Mouse (Mus musculus) heart, adult 2 months (tissue): ENCODE data around the gene Ccnb1ip1. TPM values are rescaled to one million over a fixed set of nuclear protein-coding genes. Genes with fewer than 3 reads are reported as not detected.
A peak's percentile ranks its signal among the peaks of the same experiment; 100 is the strongest.

ENCODE experiments used
- DNase-seq, 2 experiments: peaks; one replicate each; pipeline ENCODE4 v3.0.0; 2021
- H3K27ac ChIP-seq: fragments of 200-600 bp; 2 replicates; pipeline ENCODE4 v1.8.1; 2022
- H3K27me3 ChIP-seq: fragments of 200-500 bp; 2 replicates; pipeline ENCODE4 v1.6.1; 2012; ENCODE audit warnings: mild to moderate bottlenecking, low read length, inconsistent platforms, mixed read lengths; ENCODE audit not compliant: control insufficient read depth, insufficient read depth
- H3K36me3 ChIP-seq: fragments of 200-500 bp; 2 replicates; pipeline ENCODE4 v1.6.1; 2012; ENCODE audit warnings: low read length, inconsistent platforms; ENCODE audit not compliant: control insufficient read depth, insufficient read depth
- H3K4me1 ChIP-seq: fragments of 200-500 bp; 2 replicates; pipeline ENCODE4 v1.6.1; 2011; ENCODE audit warnings: low read length; ENCODE audit not compliant: control insufficient read depth, insufficient read depth
- H3K4me3 ChIP-seq: fragments of 200-600 bp; 2 replicates; pipeline ENCODE4 v1.8.1; 2022
- H3K79me2 ChIP-seq: fragments of 200-500 bp; replicated peaks from 2 replicates; pipeline ENCODE4 v1.6.1; 2012; ENCODE audit warnings: mild to moderate bottlenecking, inconsistent platforms, low read length, moderate library complexity, mixed read lengths; ENCODE audit not compliant: control insufficient read depth, insufficient read depth
- H3K9ac ChIP-seq: fragments of 200-500 bp; 2 replicates; pipeline ENCODE4 v1.6.1; 2012; ENCODE audit warnings: low read depth, mild to moderate bottlenecking, control low read depth, inconsistent platforms, low read length, mixed read lengths
- CTCF ChIP-seq: fragments of 200-600 bp; IDR thresholded peaks from 2 replicates; pipeline ENCODE4 v1.8.1; 2022; ENCODE audit warnings: antibody characterized with exemption, mild to moderate bottlenecking, moderate library complexity
- EP300 ChIP-seq: fragments of 200-500 bp; IDR thresholded peaks from 2 replicates; pipeline ENCODE4 v1.6.1; 2011; ENCODE audit warnings: low read depth, low read length, control low read depth; ENCODE audit not compliant: insufficient read depth
- POLR2A ChIP-seq: fragments of 200-500 bp; IDR thresholded peaks from 2 replicates; pipeline ENCODE4 v1.6.1; 2011; ENCODE audit warnings: mild to moderate bottlenecking, low read depth, low read length, control low read depth; ENCODE audit not compliant: insufficient read depth
- WGBS: fragments of 180-500 bp; shearing (Covaris S2); methylation state at CpG from one replicate; pipeline ENCODE4 v1.1.7; 2018; 5-methylcytosine and 5-hydroxymethylcytosine counted together
- intact Hi-C: fragments of 180-260 bp; cut with DNase I; formaldehyde crosslinking; loops from one replicate; pipeline ENCODE4 v1.15.1; 2025
- polyA plus RNA-seq: library from polyadenylated mRNA; depleted of rRNA; stranded (reverse); fragments of >200 nt; gene quantifications from 2 replicates; pipeline ENCODE4 v1.2.3, GENCODE M21; 2012
- total RNA-seq, 2 experiments: library from RNA; stranded (reverse); gene quantifications; 2 replicates each; pipeline ENCODE4 v1.2.3; 2021

Gene Ccnb1ip1
- total and polyA plus RNA-seq, 3 experiments, result not detected

- TF ChIP-seq EP300 (no peak), POLR2A (no peak), CTCF (no peak)
- Histone ChIP-seq H3K9ac (no peak overlapping the region), H3K4me1 (no peaks in the 10 kb centered on the region), H3K4me3 (no peak overlapping the region), H3K27me3 (no peaks in the 10 kb centered on the region), H3K79me2 (no peaks in the 10 kb centered on the region), H3K27ac (no peak overlapping the region), H3K36me3 (no peaks in the 10 kb centered on the region)
- no peak for DNase-seq
- intact Hi-C loops, result no loop called here
- 91% methylated on average over 24 of the region's 24 CpGs for WGBS
Measured at GRCm38 (mm10) chr14:50795261-50795935, 12.1 kb downstream of the Ccnb1ip1 start.

- TF ChIP-seq CTCF (peak; percentile 47), POLR2A (no peak), EP300 (no peak)
- H3K9ac ChIP-seq, result no peak overlapping the region
- no peaks in the 10 kb centered on the region for H3K27me3 ChIP-seq
- no peak for DNase-seq
- no peak overlapping the region for H3K4me3 ChIP-seq
- peaks cover 6% of the 10 kb centered on the region for H3K36me3 ChIP-seq
- WGBS, result 9% methylated on average over 2 of the region's 2 CpGs
- no peaks in the 10 kb centered on the region for H3K79me2 ChIP-seq
- H3K4me1 ChIP-seq, result peaks cover 3% of the 10 kb centered on the region
- intact Hi-C loops, result no loop called here
- H3K27ac ChIP-seq, result no peak overlapping the region
Measured at GRCm38 (mm10) chr14:50788157-50788556, 19.4 kb downstream of the Ccnb1ip1 start.

GRCm38 (mm10) chr14:50785251-50785637 is 22.3 kb downstream of the Ccnb1ip1 start, which contains the start of gene Ttc5:
TSS of gene Ttc5 (minus strand) at chr14:50785519.
- intact Hi-C loops, result loop anchor here (1.0 kb wide), 1 partner anchor 22 kb away; the partner anchor contains the start of genes Ccnb1ip1 and Parp2

GRCm38 (mm10) chr14:50784391-50785250 is 22.9 kb downstream of the Ccnb1ip1 start:
- H3K27ac ChIP-seq, result peak overlapping the region; percentile 84
- TF ChIP-seq POLR2A (no peak), EP300 (no peak), CTCF (no peak)
- WGBS, result 12% methylated on average over 16 of the region's 16 CpGs
- H3K4me3 ChIP-seq, result peak overlapping the region; percentile 74
- H3K4me1 ChIP-seq, result peaks cover 3% of the 10 kb centered on the region
- H3K36me3 ChIP-seq, result peaks cover 6% of the 10 kb centered on the region
- H3K27me3 ChIP-seq, result no peaks in the 10 kb centered on the region
- peaks cover 6% of the 10 kb centered on the region for H3K79me2 ChIP-seq
- intact Hi-C loops, result loop anchor here (1.0 kb wide), 1 partner anchor 23 kb away; the partner anchor contains the start of genes Ccnb1ip1 and Parp2
- H3K9ac ChIP-seq, result peak overlapping the region; percentile 88
- no peak for DNase-seq

More at GRCm38 (mm10) chr14:50785251-50785637, 22.3 kb downstream of the Ccnb1ip1 start, which contains the start of gene Ttc5:
- Histone ChIP-seq H3K4me3 (peak within 1 kb of the TSS; percentile 74), H3K79me2 (peaks cover 6% of the 10 kb centered on the region), H3K36me3 (peaks cover 6% of the 10 kb centered on the region), H3K27me3 (no peaks in the 10 kb centered on the region), H3K9ac (peak within 1 kb of the TSS; percentile 88), H3K4me1 (peaks cover 3% of the 10 kb centered on the region), H3K27ac (peak within 1 kb of the TSS; percentile 84)
- 0% methylated on average over 21 of the region's 21 CpGs for WGBS
- peak; percentile 89 to 95 for DNase-seq
- peak; percentile 73 for TF ChIP-seq POLR2A
- TF ChIP-seq CTCF, result peak; percentile 98
- peak; percentile 69; the same call in 1 of the 2 replicates for TF ChIP-seq EP300

GRCm38 (mm10) chr14:50782166-50782565 is 25.4 kb downstream of the Ccnb1ip1 start:
- H3K27me3 ChIP-seq, result no peaks in the 10 kb centered on the region
- no peak for DNase-seq
- no peak overlapping the region for H3K9ac ChIP-seq
- H3K36me3 ChIP-seq, result peaks cover 6% of the 10 kb centered on the region
- no peak overlapping the region for H3K4me3 ChIP-seq
- TF ChIP-seq POLR2A (no peak), CTCF (no peak), EP300 (no peak)
- WGBS, result 94% methylated on average over 3 of the region's 3 CpGs
- peaks cover 6% of the 10 kb centered on the region for H3K79me2 ChIP-seq
- peaks cover 3% of the 10 kb centered on the region for H3K4me1 ChIP-seq
- H3K27ac ChIP-seq, result no peak overlapping the region
- intact Hi-C loops, result no loop called here
